Mouse (Mus musculus) megakaryocyte, embryonic 14.5 days (primary cell): Measurements from ENCODE around the gene Hax1. TPM values are rescaled to one million over a fixed set of nuclear protein-coding genes. Genes with fewer than 3 reads are reported as not detected.

Experiments
- H3K27me3 ChIP-seq: replicated peaks from 2 replicates; pipeline ENCODE3; 2012; ENCODE audit warnings: inconsistent platforms
- H3K36me3 ChIP-seq: replicated peaks from 2 replicates; pipeline ENCODE3; 2012; ENCODE audit warnings: low read length, inconsistent platforms, mixed read lengths
- H3K4me1 ChIP-seq: 2 replicates; pipeline ENCODE4 v1.6.1; 2012; ENCODE audit warnings: inconsistent platforms
- H3K4me3 ChIP-seq: replicated peaks from 2 replicates; pipeline ENCODE3; 2012; ENCODE audit warnings: moderate library complexity, mild to moderate bottlenecking, inconsistent platforms
- H3K9me3 ChIP-seq: 2 replicates; pipeline ENCODE4 v1.6.1; 2012; ENCODE audit warnings: inconsistent platforms
- FLI1 ChIP-seq: IDR thresholded peaks from 2 replicates; pipeline ENCODE4 v1.6.1; 2012; ENCODE audit warnings: low read length, inconsistent platforms, mixed read lengths
- GATA1 ChIP-seq: IDR thresholded peaks from 3 replicates; pipeline ENCODE4 v1.6.1; 2012; ENCODE audit warnings: mixed read lengths, low read length, inconsistent platforms, borderline replicate concordance
- polyA plus RNA-seq: library from polyadenylated mRNA; stranded (reverse); fragments of >175 nt; gene quantifications from 2 replicates; pipeline ENCODE4 v1.2.3, GENCODE M21; 2012; ENCODE audit warnings: low replicate concordance; ENCODE audit not compliant: insufficient read depth

Hax1 gene
- polyA plus RNA-seq, 1 experiment: 58.1 TPM

DNA sequence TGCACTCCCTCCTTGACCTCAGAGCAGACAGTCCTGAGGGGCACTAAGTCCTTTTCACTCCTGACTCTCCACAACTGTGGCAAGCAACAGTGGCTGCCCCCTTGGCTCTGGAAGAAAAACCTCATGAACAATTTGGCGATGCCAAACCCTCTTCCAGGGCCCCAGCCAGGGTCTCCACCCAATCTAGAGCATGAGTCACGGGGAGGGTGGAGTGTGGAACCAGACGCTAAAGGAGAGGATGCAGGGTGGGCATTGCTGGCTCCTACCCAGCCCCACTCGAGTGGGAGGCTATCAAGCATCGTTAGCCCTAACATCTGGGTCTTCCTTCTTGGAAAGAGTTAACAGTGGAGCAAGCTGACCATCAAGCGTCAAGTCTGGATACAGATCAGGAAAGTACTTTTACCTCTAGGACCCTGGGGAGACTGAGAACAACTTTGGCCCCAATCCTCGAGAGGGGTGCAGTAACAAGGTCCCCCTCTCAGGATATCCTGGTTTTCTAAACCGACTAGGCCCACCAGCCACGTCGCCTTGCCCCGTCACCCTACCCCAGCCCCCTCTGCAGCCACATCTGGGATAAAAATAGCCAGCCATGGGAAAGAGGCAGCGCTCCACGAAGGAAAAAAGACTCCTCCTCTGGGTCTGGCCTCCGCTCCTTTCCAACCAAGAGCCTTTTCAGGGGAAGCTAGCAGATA lies 36.4 kb downstream of the Hax1 start:
- peaks cover 35% of the 10 kb centered on the region for H3K27me3 ChIP-seq
- peak overlapping the region; percentile 95 for H3K4me3 ChIP-seq
- peaks cover 77% of the 10 kb centered on the region for H3K4me1 ChIP-seq

GRCm38 (mm10) chr3:89961436-89961835 lies 37.1 kb downstream of the Hax1 start:
- peaks cover 85% of the 10 kb centered on the region for H3K4me1 ChIP-seq
- peaks cover 37% of the 10 kb centered on the region for H3K36me3 ChIP-seq
- TF ChIP-seq GATA1 (no peak), FLI1 (peak; percentile 75)
- peaks cover 35% of the 10 kb centered on the region for H3K27me3 ChIP-seq
- peak overlapping the region; percentile 95 for H3K4me3 ChIP-seq
- no peaks in the 10 kb centered on the region for H3K9me3 ChIP-seq

More for the DNA sequence above, 36.4 kb downstream of the Hax1 start:
- H3K9me3 ChIP-seq: no peaks in the 10 kb centered on the region
- TF ChIP-seq FLI1: no peak
- TF ChIP-seq GATA1: no peak
- peaks cover 30% of the 10 kb centered on the region for H3K36me3 ChIP-seq

GRCm38 (mm10) chr3:89960469-89960868 lies 38.1 kb downstream of the Hax1 start:
- TF ChIP-seq FLI1 (no peak), GATA1 (no peak)
- peaks cover 26% of the 10 kb centered on the region for H3K27me3 ChIP-seq
- H3K36me3 ChIP-seq: peaks cover 47% of the 10 kb centered on the region
- no peaks in the 10 kb centered on the region for H3K9me3 ChIP-seq
- H3K4me1 ChIP-seq: peaks cover 86% of the 10 kb centered on the region
- peak overlapping the region; percentile 95 for H3K4me3 ChIP-seq

DNA sequence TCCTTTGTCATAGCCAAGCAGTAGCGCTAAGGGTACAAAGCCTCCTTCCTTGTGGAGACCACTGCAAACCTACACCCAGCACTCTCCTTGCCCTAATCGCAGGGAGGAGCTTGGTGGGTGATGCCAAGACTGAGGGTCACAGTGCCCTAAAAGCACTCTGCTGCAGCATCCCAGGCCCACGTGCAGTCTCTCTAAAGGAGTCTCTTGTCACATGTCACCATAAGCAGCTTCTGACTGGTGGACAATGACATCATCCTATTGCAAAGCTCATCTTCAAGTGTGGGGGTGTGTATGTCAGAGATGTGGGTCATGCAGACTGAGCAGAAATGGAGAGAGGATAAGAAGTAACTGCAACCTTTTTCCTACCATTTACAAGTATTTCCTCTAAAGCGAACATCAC lies 39.1 kb downstream of the Hax1 start:
- Histone ChIP-seq H3K36me3 (peaks cover 52% of the 10 kb centered on the region), H3K9me3 (no peaks in the 10 kb centered on the region), H3K27me3 (peaks cover 24% of the 10 kb centered on the region), H3K4me1 (peaks cover 76% of the 10 kb centered on the region), H3K4me3 (no peak overlapping the region)
- TF ChIP-seq GATA1 (no peak), FLI1 (no peak)

- TF ChIP-seq FLI1: no peak
- no peak for TF ChIP-seq GATA1
- H3K27me3 ChIP-seq: peaks cover 24% of the 10 kb centered on the region
- no peaks in the 10 kb centered on the region for H3K9me3 ChIP-seq
- H3K36me3 ChIP-seq: peaks cover 68% of the 10 kb centered on the region
- peaks cover 75% of the 10 kb centered on the region for H3K4me1 ChIP-seq
- H3K4me3 ChIP-seq: no peak overlapping the region
These were observed 40.7 kb downstream of the Hax1 start for GRCm38 (mm10) chr3:89957880-89958279.

GRCm38 (mm10) chr3:89956177-89956971 lies 42.2 kb downstream of the Hax1 start:
- peaks cover 83% of the 10 kb centered on the region for H3K36me3 ChIP-seq
- peaks cover 20% of the 10 kb centered on the region for H3K27me3 ChIP-seq
- TF ChIP-seq FLI1: no peak
- TF ChIP-seq GATA1: no peak
- no peak overlapping the region for H3K4me3 ChIP-seq
- H3K9me3 ChIP-seq: no peaks in the 10 kb centered on the region
- H3K4me1 ChIP-seq: peaks cover 75% of the 10 kb centered on the region

GRCm38 (mm10) chr3:89953420-89953819 lies 45.2 kb downstream of the Hax1 start:
- H3K36me3 ChIP-seq: peaks cover 94% of the 10 kb centered on the region
- peaks cover 50% of the 10 kb centered on the region for H3K4me1 ChIP-seq
- H3K9me3 ChIP-seq: no peaks in the 10 kb centered on the region
- H3K4me3 ChIP-seq: peak overlapping the region; percentile 18
- TF ChIP-seq GATA1 (no peak), FLI1 (no peak)
- peaks cover under 1% of the 10 kb centered on the region for H3K27me3 ChIP-seq

DNA sequence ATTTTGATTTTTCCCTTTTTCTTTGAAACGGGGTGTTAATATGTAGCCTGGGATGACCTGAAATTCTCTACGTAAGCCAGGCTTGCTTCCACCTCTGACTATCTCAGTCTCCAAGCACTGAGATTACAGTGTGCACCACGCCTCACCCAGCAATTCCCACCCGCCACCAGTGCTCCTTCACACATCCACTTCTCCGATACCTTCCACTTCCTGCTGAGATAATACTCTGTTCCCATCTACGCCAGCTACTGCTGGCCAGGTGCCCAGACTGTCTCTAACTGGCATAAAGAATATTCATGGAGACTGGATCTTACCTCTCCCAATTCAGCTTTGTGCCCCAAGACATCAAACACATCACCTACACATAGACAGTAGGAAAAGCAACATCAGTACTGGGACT lies 49.9 kb downstream of the Hax1 start:
- Histone ChIP-seq H3K9me3 (no peaks in the 10 kb centered on the region), H3K4me1 (peaks cover 26% of the 10 kb centered on the region), H3K4me3 (no peak overlapping the region), H3K36me3 (peaks cover 99% of the 10 kb centered on the region), H3K27me3 (no peaks in the 10 kb centered on the region)
- TF ChIP-seq FLI1: no peak
- TF ChIP-seq GATA1: no peak

GRCm38 (mm10) chr3:89948021-89948420 lies 50.6 kb downstream of the Hax1 start:
- TF ChIP-seq GATA1 (no peak), FLI1 (no peak)
- Histone ChIP-seq H3K4me1 (peaks cover 27% of the 10 kb centered on the region), H3K36me3 (peaks cover 99% of the 10 kb centered on the region), H3K9me3 (no peaks in the 10 kb centered on the region), H3K27me3 (no peaks in the 10 kb centered on the region), H3K4me3 (no peak overlapping the region)

Other genes with a start within 250 kb of the Hax1 start
- gene Chrnb2, start 234.1 kb downstream of the Hax1 start, polyA plus RNA-seq: 0.04 TPM in 1 of 2 replicates, not detected in the other
- gene Ube2q1, start 225.2 kb downstream of the Hax1 start, polyA plus RNA-seq: 35.2 and 80.6 TPM in 2 replicates
- not detected in 2 replicates for gene She, start 167.4 kb downstream of the Hax1 start, polyA plus RNA-seq
- gene Il6ra, start 85.6 kb downstream of the Hax1 start, polyA plus RNA-seq: 6.3 and 10.8 TPM in 2 replicates
- 4.2 and 6.1 TPM in 2 replicates for gene Atp8b2, start 35.3 kb downstream of the Hax1 start, polyA plus RNA-seq
- 1.2 and 10.8 TPM in 2 replicates for gene 4933434E20Rik, start 52.9 kb upstream of the Hax1 start, polyA plus RNA-seq
- gene Ubap2l, start 53.8 kb upstream of the Hax1 start, polyA plus RNA-seq: 119 and 130 TPM in 2 replicates
- 28.7 and 263 TPM in 2 replicates for gene Tpm3, start 73.9 kb upstream of the Hax1 start, polyA plus RNA-seq
- not detected in 2 replicates for gene Nup210l, start 105.4 kb upstream of the Hax1 start, polyA plus RNA-seq
- gene Rps27, start 214.9 kb upstream of the Hax1 start, polyA plus RNA-seq: 120 and 279 TPM in 2 replicates
- 7.1 and 45.9 TPM in 2 replicates for gene Rab13, start 214.9 kb upstream of the Hax1 start, polyA plus RNA-seq
- 132 and 150 TPM in 2 replicates for gene Jtb, start 232.8 kb upstream of the Hax1 start, polyA plus RNA-seq
- gene Creb3l4, start 244.7 kb upstream of the Hax1 start, polyA plus RNA-seq: 0.07 TPM in 1 of 2 replicates, not detected in the other
- gene Slc39a1, start 249.4 kb upstream of the Hax1 start, polyA plus RNA-seq: 14.4 and 22.8 TPM in 2 replicates